Mouse (Mus musculus) C2C12 (cell line): Measurements from ENCODE around the gene Prr11. TPM values are rescaled to one million over a fixed set of nuclear protein-coding genes. Genes with fewer than 3 reads are reported as not detected.

Source experiments
- H3K27me3 ChIP-seq: one replicate; pipeline ENCODE4 v1.6.1; 2011; ENCODE audit not compliant: control insufficient read depth, insufficient read depth, insufficient read length
- H3K36me3 ChIP-seq: one replicate; pipeline ENCODE4 v1.6.1; 2011; ENCODE audit not compliant: control insufficient read depth, insufficient read depth
- H3K4me3 ChIP-seq: one replicate; pipeline ENCODE4 v1.5.1; 2011; ENCODE audit warnings: mild to moderate bottlenecking, control low read depth; ENCODE audit not compliant: poor library complexity, insufficient read depth, severe bottlenecking
- H3K79me2 ChIP-seq: one replicate; pipeline ENCODE4 v1.6.1; 2011; ENCODE audit not compliant: control insufficient read depth, insufficient read depth
- H3K79me3 ChIP-seq: one replicate; pipeline ENCODE4 v1.6.1; 2011; ENCODE audit warnings: low read depth, control low read depth
- H3ac ChIP-seq: one replicate; pipeline ENCODE3; 2011; ENCODE audit warnings: low read depth; ENCODE audit not compliant: control insufficient read depth, insufficient read length
- CEBPB ChIP-seq: IDR thresholded peaks from one replicate; pipeline ENCODE4 v1.6.1; 2011; ENCODE audit warnings: low read depth, mild to moderate bottlenecking, control low read depth, moderate library complexity
- CTCF ChIP-seq: IDR thresholded peaks from one replicate; pipeline ENCODE4 v1.5.1; 2011; ENCODE audit not compliant: control insufficient read depth, insufficient read depth, insufficient read length
- FOSL1 ChIP-seq: IDR thresholded peaks from one replicate; pipeline ENCODE4 v1.8.0; 2011; ENCODE audit warnings: mild to moderate bottlenecking, low read length; ENCODE audit not compliant: poor library complexity, insufficient read depth, severe bottlenecking
- MAX ChIP-seq: IDR thresholded peaks from one replicate; pipeline ENCODE4 v1.6.1; 2011; ENCODE audit warnings: mild to moderate bottlenecking, control low read depth
- MYOD1 ChIP-seq: IDR thresholded peaks from one replicate; pipeline ENCODE4 v1.6.1; 2011; ENCODE audit warnings: low read depth; ENCODE audit not compliant: control insufficient read depth, insufficient read length
- MYOG ChIP-seq: IDR thresholded peaks from one replicate; pipeline ENCODE4 v1.6.1; 2011; ENCODE audit not compliant: control insufficient read depth, insufficient read length; ENCODE audit errors: extremely low read depth
- USF1 ChIP-seq: IDR thresholded peaks from one replicate; pipeline ENCODE4 v1.6.1; 2011; ENCODE audit warnings: low read depth, mild to moderate bottlenecking, control low read depth, moderate library complexity
- polyA plus RNA-seq: library from polyadenylated mRNA; unstranded; fragments of >200 nt; fragmentation: generic; extraction: Trizol; gene quantifications from one replicate; pipeline ENCODE4 v1.2.1, GENCODE M21; 2012; ENCODE audit warnings: missing spikeins

Prr11 gene
- polyA plus RNA-seq, 1 experiment, result 18.8 TPM

DNA sequence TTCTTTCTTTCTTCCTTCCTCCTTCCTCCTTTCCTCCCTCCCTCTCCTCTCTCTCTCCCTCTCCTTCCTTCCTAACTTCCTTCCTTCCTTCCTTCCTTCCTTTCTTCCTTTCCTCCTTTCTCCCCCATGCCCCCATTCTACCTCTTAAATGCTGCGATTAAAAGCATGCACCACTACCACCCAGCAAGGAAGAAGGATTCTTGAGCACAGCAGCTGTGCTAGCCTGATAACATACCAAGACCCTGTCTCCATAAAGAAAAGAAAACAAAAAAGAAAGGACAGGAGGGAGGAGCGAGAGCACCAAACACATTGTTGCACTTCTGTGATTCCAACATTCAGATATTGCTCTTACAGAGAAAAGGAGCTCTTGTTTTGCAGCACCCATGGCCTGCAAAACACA lies 21.4 kb downstream of the Prr11 start:
- no peak overlapping the region for H3ac ChIP-seq
- no peak for TF ChIP-seq FOSL1
- TF ChIP-seq MYOG, result no peak
- TF ChIP-seq CTCF, result no peak
- TF ChIP-seq MYOD1, result no peak
- no peak for TF ChIP-seq CEBPB
- no peak for TF ChIP-seq MAX
- TF ChIP-seq USF1, result no peak
- peaks cover 39% of the 10 kb centered on the region for H3K79me2 ChIP-seq
- H3K79me3 ChIP-seq, result peaks cover 27% of the 10 kb centered on the region
- H3K4me3 ChIP-seq, result peak overlapping the region; percentile 97
- H3K27me3 ChIP-seq, result no peaks in the 10 kb centered on the region
- H3K36me3 ChIP-seq, result peaks cover 58% of the 10 kb centered on the region

DNA sequence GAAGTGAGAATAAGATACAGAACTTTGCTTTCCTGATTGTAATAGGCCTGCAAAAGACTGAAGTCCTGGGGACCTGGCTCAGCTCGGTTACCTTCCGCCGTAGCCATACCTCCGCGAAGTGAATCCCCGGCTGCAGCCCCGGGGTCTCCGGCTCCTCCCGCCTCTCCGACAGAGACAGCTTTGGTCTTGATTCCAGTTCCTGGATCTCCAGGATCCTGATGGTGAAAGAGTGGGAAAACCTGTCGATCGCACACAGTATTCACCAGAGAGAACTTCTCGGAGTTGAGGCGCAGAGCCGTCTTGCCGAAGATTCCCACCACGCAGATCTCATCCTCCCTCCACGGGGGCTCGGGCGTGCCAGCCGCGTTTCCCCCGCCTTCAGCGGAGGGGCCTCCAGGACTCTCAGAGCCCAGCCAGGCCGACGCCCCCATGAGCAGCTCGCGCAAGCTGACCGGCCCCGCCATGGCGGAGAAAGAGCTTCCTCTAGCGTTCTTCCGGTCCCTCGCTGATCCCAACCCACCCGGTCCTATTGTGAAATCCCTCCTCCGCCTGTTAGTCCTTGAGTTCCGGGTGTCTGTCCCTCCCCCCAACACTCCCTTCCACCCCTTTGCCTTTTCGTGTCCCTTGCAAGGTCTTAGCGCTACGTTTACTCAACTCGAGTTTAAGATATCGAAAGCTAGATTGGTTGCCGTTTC lies 22.1 kb downstream of the Prr11 start, which contains the start of gene Smg8:
Smg8 (minus strand) TSS at position 485 of the 695 bp plus-strand sequence.
- Histone ChIP-seq H3K4me3 (peak within 1 kb of the TSS; percentile 97), H3K27me3 (no peaks in the 10 kb centered on the region), H3K79me3 (peaks cover 27% of the 10 kb centered on the region), H3K36me3 (peaks cover 58% of the 10 kb centered on the region), H3K79me2 (peaks cover 46% of the 10 kb centered on the region), H3ac (peak within 1 kb of the TSS; percentile 87)
- peak; percentile 54 for TF ChIP-seq MAX
- TF ChIP-seq USF1, result no peak
- peak; percentile 86 for TF ChIP-seq CEBPB

DNA sequence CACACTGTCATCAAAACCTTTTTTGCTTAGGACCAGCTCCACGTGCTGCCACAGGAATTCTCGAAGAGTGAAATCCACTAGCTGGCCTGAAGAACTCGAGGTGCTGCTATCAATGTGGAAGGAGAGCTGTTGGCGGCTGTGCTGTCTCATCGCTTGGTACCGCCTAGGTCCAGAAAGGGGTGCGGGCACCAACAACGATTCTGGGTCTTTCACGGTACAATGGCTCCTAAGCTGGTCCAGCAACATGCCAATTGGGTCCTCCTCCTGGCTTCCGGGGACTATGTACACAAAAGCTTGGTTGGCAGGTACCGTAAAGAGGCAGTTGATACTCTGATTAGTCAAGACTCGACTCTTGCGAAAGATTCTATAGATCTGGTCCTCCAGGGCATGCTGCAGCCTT lies 23.0 kb downstream of the Prr11 start:
- H3ac ChIP-seq, result no peak overlapping the region
- no peaks in the 10 kb centered on the region for H3K27me3 ChIP-seq
- H3K79me3 ChIP-seq, result peaks cover 29% of the 10 kb centered on the region
- H3K4me3 ChIP-seq, result peak overlapping the region; percentile 97
- H3K79me2 ChIP-seq, result peaks cover 46% of the 10 kb centered on the region
- TF ChIP-seq MAX, result no peak
- no peak for TF ChIP-seq MYOD1
- no peak for TF ChIP-seq CTCF
- no peak for TF ChIP-seq CEBPB
- TF ChIP-seq USF1, result no peak
- TF ChIP-seq FOSL1, result no peak
- TF ChIP-seq MYOG, result no peak
- H3K36me3 ChIP-seq, result peaks cover 58% of the 10 kb centered on the region

DNA sequence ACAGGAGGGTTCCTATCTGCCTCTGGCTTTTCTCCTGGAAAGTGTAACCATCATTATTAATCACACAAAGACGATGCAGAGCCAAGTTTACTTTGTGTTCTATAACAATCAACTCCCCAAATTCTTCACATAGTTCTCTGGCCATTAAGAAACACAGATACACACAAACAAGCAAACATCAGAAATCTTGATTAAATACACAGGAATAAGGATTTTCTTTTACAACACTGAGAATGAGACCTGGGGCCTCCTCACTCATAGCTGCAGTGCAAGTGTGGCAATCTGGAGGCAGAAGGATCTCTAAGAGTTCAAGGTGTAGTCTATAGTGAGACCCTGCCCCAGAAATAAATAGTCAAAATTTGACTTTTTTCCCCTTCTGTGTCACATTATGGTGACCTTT lies 24.8 kb downstream of the Prr11 start:
- Histone ChIP-seq H3K79me3 (peaks cover 29% of the 10 kb centered on the region), H3K36me3 (peaks cover 64% of the 10 kb centered on the region), H3ac (no peak overlapping the region), H3K27me3 (no peaks in the 10 kb centered on the region), H3K4me3 (no peak overlapping the region), H3K79me2 (peaks cover 59% of the 10 kb centered on the region)
- TF ChIP-seq MYOG, result no peak
- TF ChIP-seq CEBPB, result no peak
- TF ChIP-seq MYOD1, result no peak
- no peak for TF ChIP-seq CTCF
- TF ChIP-seq MAX, result no peak
- TF ChIP-seq USF1, result no peak
- TF ChIP-seq FOSL1, result no peak

DNA sequence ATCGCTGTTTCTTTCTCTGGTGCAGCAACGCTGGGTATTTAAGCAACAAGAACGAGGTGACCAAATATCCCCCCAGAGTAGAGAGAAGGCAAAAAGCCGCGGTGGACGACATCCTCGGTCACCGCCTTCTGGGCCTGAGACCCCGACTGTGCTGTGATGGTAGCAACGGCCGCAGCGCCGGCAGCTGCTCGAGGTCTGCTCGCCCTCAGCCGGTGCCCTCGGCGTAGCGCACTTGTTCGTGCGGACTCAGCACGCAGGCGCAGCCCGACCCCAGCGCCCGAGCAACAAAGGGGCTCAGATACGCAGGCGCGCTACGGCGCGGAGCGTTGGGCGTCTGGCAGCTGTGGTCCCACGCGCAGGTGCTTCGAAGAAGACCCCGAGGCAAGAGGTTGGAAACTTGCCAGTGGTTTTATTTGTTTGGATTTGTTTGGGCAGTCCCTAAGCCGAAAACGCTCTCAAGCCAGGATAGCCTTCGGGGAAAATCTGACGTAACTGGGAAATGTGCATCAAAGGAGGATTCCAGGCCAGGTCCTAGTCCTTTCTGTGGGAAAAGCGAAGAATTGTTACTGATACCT lies 34.6 kb downstream of the Prr11 start, which contains the start of gene Gdpd1:
Gdpd1 (minus strand) TSS at position 197 of the 575 bp plus-strand sequence.
- Histone ChIP-seq H3K36me3 (peaks cover 25% of the 10 kb centered on the region), H3K27me3 (no peaks in the 10 kb centered on the region), H3K79me3 (no peaks in the 10 kb centered on the region), H3ac (peak within 1 kb of the TSS; percentile 81), H3K79me2 (peaks cover 11% of the 10 kb centered on the region), H3K4me3 (peak within 1 kb of the TSS; percentile 62)
- no peak for TF ChIP-seq USF1
- no peak for TF ChIP-seq CEBPB
- TF ChIP-seq MYOG, result no peak
- peak; percentile 46 for TF ChIP-seq CTCF
- TF ChIP-seq MYOD1, result peak; percentile 20
- peak; percentile 75 for TF ChIP-seq MAX
- no peak for TF ChIP-seq FOSL1

DNA sequence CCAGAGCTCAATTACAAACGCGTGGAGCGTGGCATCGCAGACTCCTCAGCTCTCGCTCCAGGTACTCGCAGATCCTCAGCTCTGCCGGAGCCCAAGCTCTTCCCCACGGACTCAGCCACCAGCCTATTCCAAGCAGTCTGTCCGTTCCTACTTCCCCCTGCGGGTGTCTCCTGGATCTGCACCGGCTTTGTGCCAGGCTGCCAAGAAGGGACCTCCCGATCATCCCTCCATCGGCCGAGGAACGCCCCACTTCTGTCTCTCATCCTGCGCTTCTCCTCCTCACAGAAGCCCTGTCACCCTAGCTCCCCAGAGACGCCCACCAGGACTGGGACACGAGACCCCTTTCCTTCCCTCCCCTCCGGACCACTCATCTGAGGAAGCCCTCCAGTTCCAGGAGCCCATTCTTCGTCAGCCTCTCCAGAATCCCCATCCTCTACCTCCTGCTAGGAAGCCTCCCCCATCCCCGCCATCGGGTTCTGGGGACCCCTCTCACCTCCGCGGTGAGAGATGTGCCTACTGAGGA lies 35.1 kb downstream of the Prr11 start:
- Histone ChIP-seq H3ac (peak overlapping the region; percentile 81), H3K27me3 (no peaks in the 10 kb centered on the region), H3K79me2 (peaks cover 7% of the 10 kb centered on the region), H3K79me3 (no peaks in the 10 kb centered on the region), H3K36me3 (peaks cover 20% of the 10 kb centered on the region), H3K4me3 (peak overlapping the region; percentile 62)
- peak; percentile 26 for TF ChIP-seq CTCF
- no peak for TF ChIP-seq MYOD1
- no peak for TF ChIP-seq MYOG
- TF ChIP-seq MAX, result no peak
